Mouse (Mus musculus) cerebellum, adult 11-12 months (tissue): ENCODE results near the gene Il23a.
"Not testable (repeated sequence)": the region's sequence is repeated elsewhere in the genome, so short reads cannot be mapped to it uniquely, and the experiment has no call there.

Experiments
- DNase-seq: peaks from one replicate; pipeline ENCODE4 v3.0.0; 2022

Gene Il23a

DNA sequence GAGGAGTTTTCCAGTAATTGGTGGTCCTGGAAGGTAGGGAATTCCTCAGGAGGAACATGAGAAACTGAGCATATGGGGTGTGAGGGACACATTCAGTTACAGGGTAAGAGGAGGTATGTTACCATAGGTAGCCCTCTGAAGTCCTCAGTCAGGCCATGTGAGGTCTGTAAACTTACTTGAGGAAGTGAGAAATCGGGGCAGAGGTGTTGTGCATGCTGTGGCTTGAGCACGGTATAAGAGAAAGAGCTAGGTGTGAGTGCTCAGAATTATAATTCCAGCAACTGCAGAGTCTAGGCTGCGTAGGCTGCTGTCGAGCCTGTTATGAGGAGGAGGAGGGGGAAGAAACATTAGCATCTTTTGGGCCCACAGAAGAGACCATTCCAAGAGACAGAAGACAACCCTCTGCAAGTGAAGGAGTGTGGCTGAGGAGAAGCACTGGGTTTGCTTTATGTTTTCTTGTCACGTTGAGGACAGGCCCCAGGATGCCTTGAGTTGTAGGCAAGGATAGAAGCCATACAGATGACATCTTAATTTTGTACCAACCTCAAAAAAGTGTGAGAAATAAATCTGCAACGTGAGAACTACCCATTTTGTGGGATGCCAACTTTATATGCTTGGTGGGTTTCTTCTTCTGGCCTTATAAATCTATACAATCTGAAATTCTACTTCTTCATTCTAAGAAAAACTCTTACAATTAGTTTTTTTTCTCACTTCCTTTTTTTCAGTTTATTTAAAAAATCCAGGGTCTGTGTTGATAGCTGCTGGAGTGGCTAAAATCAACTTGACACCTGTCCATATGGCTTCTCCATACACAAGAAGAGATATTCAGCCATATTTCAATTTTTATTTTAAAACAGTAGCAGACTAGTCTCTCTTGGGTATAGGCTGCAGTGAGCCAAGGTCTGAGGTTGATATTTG lies 34.9 kb downstream of the Il23a start:
- DNase-seq, result no peak

DNA sequence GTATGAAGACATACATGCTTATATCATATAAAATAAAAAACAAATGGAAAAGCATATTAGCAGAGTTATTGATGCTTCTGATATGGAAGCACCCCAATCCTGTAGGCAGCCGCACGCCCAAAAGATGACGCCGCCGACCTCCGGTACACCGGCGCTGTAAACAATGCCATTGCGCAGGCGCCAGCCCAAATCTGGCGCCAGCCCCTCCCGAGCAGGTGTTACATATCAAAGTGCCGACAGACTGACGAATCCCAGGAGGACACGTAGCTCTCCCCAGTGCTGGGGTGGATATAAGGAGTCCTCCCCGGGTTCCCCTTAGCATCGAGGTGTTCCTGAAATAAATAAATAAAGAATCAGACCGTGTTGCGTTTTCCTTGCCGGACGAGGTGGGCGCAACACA lies 36.3 kb downstream of the Il23a start:
- DNase-seq, result peak; percentile 35

DNA sequence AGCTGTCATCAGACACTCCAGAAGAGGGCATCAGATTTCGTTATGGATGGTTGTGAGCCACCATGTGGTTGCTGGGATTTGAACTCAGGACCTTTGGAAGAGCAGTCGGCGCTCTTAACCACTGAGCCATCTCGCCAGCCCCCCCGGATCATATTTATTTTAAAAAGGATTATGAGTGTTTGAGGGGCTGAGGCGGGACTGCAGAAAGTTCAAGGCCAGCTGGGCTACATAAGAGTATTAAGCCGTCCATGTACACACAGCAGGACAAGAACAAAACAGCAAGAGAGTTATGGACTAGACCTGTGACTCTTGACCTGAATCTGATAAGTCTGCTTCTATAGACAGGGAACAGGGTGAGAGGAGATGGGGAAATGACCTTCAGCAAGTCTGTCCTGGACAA lies 38.2 kb downstream of the Il23a start:
- DNase-seq, result not testable (repeated sequence)

DNA sequence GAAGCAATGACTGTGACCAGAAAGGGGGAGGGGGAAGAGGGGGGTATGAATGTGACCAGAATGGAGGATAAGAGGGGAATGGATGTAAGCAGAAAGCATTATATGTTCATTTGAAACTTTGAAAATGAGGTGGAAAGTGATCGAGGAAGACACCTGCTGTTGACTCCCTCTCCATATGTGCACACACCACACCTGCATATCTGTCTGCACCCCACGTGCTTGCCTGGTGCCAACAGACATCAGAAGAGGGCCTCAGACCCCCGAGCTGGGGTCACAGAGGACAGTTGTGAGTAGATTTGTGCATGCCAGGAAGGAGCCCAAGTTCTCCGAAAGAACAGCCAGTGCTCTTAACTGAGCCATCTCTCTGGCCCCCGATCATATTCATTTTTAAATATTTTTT lies 38.6 kb downstream of the Il23a start:
- DNase-seq, result no peak

DNA sequence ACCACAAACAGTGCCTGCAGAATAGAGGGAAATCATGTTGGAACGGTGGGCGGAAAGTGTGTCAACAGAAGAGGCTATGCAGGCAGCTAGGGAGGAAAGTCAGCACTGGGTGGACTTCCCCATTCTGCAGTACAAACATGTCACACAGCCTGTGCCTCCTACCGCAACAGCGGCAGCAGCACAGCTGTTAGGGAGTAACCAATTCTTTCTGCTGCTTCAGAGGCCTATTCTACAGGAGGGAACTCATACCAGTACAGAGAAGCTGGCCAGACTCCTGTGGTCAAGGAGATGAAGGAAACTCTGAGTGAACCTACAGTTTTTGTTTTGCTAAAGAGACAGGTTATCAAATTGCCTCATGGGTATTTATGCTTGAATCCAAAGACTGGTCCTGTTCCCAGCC lies 39.6 kb downstream of the Il23a start:
- no peak for DNase-seq

DNA sequence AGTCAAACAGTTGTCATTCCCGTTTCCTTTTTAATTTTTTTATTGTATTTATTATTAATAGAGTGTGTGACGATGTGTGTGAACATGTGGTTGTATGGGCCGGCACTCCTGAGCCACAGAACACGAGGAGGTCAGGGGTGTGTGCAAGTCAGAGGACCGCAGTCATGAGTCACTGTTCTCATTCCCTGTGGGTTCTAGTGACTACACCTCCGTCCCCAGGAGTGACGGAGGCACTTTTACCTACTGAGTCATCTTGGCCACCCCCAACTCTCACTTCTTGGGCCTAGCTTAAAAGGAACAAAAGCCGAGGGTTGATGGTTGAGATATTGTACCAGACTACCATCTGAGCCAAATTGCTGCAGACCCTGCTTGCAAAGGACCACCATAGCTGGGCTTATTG lies 42.2 kb downstream of the Il23a start:
- no peak for DNase-seq

DNA sequence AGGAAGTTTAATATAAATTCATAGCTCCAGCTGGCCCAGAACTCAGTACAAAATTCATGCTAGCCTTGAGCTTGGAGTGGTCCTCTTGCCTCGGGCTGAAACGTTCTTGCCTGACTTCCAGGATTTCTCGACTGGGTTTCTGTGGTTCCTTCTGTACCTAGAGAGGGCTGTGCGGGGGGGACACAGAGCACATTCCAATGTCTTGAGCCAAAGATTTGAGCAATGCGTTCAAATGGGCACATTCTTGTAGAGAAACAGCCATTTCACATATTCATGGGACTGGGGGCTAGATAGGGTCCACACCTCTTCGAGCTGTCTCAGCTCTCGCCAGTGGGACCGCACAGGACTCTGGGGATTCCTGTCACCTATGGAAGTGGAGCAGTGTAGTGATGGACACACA lies 42.6 kb downstream of the Il23a start:
- DNase-seq, result no peak

DNA sequence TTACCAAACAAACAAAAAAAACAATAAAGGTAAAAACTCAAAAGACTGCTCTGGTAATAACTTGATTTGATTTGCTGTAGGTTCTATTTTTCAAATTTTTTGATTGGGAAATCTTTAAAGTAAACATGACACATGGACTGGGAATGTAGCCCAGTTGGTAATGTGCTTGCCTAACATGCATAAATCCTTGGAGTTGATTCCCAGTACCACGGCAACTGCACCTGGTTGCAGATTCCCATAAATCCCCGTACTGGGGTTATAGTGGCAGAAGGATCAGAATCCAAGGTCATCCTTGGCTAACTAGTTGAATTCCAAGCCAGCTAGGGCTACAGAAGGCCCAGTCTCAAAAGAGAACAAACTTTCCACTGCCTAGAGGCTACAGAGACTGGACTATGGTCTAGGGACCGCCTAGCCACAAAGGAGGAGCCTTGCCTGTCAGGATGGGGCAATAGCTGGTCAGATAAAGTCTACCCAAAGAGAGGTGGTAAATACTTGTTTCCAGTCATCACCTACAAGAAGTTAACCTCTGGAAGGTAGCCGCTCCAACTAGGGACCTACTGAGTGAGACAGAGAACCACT lies 44.8 kb downstream of the Il23a start, which contains the start of gene Apon:
TSS of gene Apon (plus strand) at position 420 of the 579 bp plus-strand sequence.
- no peak for DNase-seq

DNA sequence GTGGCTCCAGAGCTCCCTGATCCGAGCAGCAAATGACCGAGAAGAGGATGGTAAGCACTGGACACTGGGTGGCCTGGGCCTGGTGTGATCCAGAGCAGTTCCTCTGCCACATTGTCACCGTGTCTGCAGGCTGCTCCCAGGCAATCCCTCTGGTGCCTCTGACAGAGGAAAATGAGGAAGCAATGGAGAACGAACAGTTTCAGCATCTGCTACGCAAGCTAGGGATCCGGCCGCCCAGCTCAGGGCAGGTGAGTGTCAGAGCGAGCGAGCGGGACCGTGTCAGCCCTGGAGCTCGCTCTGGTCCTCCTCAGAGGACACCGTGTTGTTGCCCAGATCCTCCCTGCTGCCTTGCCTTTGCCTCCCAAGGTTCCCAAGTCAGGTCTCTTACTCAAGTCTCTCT lies 48.0 kb downstream of the Il23a start:
- no peak for DNase-seq

DNA sequence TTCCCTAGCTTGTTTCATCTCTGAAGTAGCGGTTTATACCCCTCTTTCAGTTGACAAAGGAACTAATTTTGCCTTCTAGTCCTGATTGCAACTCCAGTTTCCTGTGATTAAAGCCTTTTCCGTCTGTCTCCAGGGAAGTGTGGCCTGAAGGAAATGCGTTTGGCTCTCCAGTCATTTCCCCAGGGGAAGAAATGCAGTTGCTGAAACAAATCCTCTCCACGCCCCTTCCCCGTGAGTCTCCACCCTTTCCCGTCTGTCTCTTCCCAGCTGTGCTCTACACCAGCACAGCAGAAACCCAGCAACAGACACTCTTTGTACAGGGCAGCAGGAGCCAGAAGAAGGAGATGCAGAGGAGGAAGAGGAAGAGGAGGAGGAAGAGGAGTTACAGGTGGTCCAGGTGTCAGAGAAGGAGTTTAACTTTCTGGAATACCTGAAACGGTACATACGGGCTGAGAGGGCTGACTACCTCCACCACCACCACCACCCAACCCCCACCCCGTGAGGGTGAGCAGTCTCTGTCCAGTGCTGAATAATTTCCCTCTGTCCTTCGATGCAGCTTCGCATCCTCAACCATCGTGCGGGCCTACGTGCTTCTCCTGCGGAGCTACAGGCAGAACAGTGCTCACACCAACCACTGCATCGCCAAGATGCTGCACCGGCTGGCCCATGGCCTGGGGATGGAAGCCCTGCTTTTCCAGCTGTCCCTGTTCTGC lies 51.4 kb downstream of the Il23a start:
- no peak for DNase-seq
